Comparison of ENCODE assay signal across 8 mouse cellular contexts in genomic region chr16:10384060-10384497, GRCm38 (mm10). TPM values are rescaled to one million over a fixed set of nuclear protein-coding genes. Genes with fewer than 3 reads are reported as not detected.
DNase-seq lines count a peak whose midpoint lies in the region; ATAC-seq and TF ChIP-seq lines count a peak whose summit lies in the region.

No protein-coding gene starts in this region.

- peaks cover 7% of the 10 kb centered on the region for H3K4me1 ChIP-seq in testis, adult 2 months (ENCODE audit: control insufficient read depth, insufficient read depth, low read length)
- peaks cover 4% of the 10 kb centered on the region for H3K4me1 ChIP-seq in limb, embryonic 10.5 days
- no peaks in the 10 kb centered on the region for H3K4me1 ChIP-seq in midbrain, postnatal 0 days (ENCODE audit: insufficient read depth, low read length)

- peak overlapping the region; percentile 93 for H3K4me3 ChIP-seq in testis, adult 2 months (ENCODE audit: control insufficient read depth, low read depth, low read length)
- H3K4me3 ChIP-seq in limb, embryonic 10.5 days: peak overlapping the region; percentile 35
- H3K4me3 ChIP-seq in midbrain, postnatal 0 days (ENCODE audit: low read depth, low read length): no peak overlapping the region

- no peaks in the 10 kb centered on the region for H3K27me3 ChIP-seq in testis, adult 2 months (ENCODE audit: control insufficient read depth, insufficient read depth, low read length)
- H3K27me3 ChIP-seq in limb, embryonic 10.5 days (ENCODE audit: low read depth, poor library complexity, severe bottlenecking): no peaks in the 10 kb centered on the region
- H3K27me3 ChIP-seq in midbrain, postnatal 0 days (ENCODE audit: insufficient read depth, low read length): no peaks in the 10 kb centered on the region

- H3K9me3 ChIP-seq in limb, embryonic 10.5 days (replicated peaks): no peaks in the 10 kb centered on the region
- no peaks in the 10 kb centered on the region for H3K9me3 ChIP-seq in midbrain, postnatal 0 days (ENCODE audit: low read length)

- WGBS in limb, embryonic 10.5 days: 28% methylated on average over 8 of the region's 8 CpGs
- WGBS in midbrain, postnatal 0 days: 40% methylated on average over 8 of the region's 8 CpGs

- H3K36me3 ChIP-seq in testis, adult 2 months (ENCODE audit: control insufficient read depth, insufficient read depth, low read length): no peaks in the 10 kb centered on the region; the same call in 1 of the 2 replicates
- H3K36me3 ChIP-seq in limb, embryonic 10.5 days: no peaks in the 10 kb centered on the region
- no peaks in the 10 kb centered on the region for H3K36me3 ChIP-seq in midbrain, postnatal 0 days (ENCODE audit: insufficient read depth, low read length)

- TF ChIP-seq CTCF in testis, adult 2 months (IDR thresholded peaks at IDR 0.05; ENCODE audit: control insufficient read depth, insufficient read depth, insufficient replicate concordance, low read depth, low read length): no peak
- no peak for TF ChIP-seq CTCF in midbrain, postnatal 0 days (IDR thresholded peaks at IDR 0.05)

- peak; percentile 35; the same call in 1 of the 2 replicates for TF ChIP-seq POLR2A in testis, adult 2 months (IDR thresholded peaks at IDR 0.05; ENCODE audit: control insufficient read depth, low read depth, low read length)

- H3K9ac ChIP-seq in midbrain, postnatal 0 days (replicated peaks; ENCODE audit: low read length, poor library complexity, severe bottlenecking): no peak overlapping the region

- H3K4me2 ChIP-seq in midbrain, postnatal 0 days (ENCODE audit: low read depth, low read length, poor library complexity, severe bottlenecking): no peak overlapping the region

- H3K27ac ChIP-seq in testis, adult 2 months (ENCODE audit: control insufficient read depth, insufficient read depth, low read depth, low read length): peak overlapping the region; percentile 88
- peak overlapping the region; percentile 53; the same call in 1 of the 2 replicates for H3K27ac ChIP-seq in limb, embryonic 10.5 days
- H3K27ac ChIP-seq in midbrain, postnatal 0 days (ENCODE audit: low read depth, low read length): no peak overlapping the region

- no peak for DNase-seq in testis, postnatal 14 days (ENCODE audit: low spot score)
- peak; percentile 36 for DNase-seq in embryo, embryonic 11 days
- no peak for DNase-seq in limb, embryonic 10.5 days (ENCODE audit: low spot score)
- DNase-seq in layer of hippocampus, postnatal 25 days (ENCODE audit: extremely low spot score in 1 of 2, low spot score in 1 of 2): no peak
- no peak for DNase-seq in midbrain, postnatal 0 days (ENCODE audit: low spot score)
- no peak for DNase-seq in layer of hippocampus, adult 11-12 months (ENCODE audit: low spot score)

- peak; percentile 53 for ATAC-seq in monocyte, adult 5-6 weeks (replicated peaks; ENCODE audit: insufficient number of reproducible peaks, low FRiP score, low TSS enrichment, poor library complexity, severe bottlenecking)
- no peak for ATAC-seq in midbrain, postnatal 0 days (ENCODE audit: low FRiP score)

RNA-seq across cellular contexts. Expression of gene Tekt5, which starts 11.2 kb away (rescaled TPM):
- polyA plus RNA-seq in testis, adult 2 months (2012; rRNA removed): 224 and 226 TPM in 2 replicates
- polyA plus RNA-seq in limb, embryonic 10.5 days (2016; fragmentation: Nextera tagmentation; extraction: Ambion mirVana): not detected in 2 replicates
- total RNA-seq in monocyte, adult 5-6 weeks (2017): not detected in 3 replicates
- total RNA-seq in layer of hippocampus, postnatal 25 days (2021): 1 to 10 TPM; 6.6 TPM
- 9.4 and 11.2 TPM in 2 replicates for total RNA-seq in midbrain, postnatal 0 days (2014; rRNA removed)
- 29.3 and 33.7 TPM in 2 replicates for polyA plus RNA-seq in midbrain, postnatal 0 days (2015; fragmentation: Nextera tagmentation; extraction: Ambion mirVana)

RNA-seq across cellular contexts. Expression of gene Nubp1, which starts 27.7 kb away (rescaled TPM):
- polyA plus RNA-seq in testis, adult 2 months (2012; rRNA removed): 19.0 and 20.6 TPM in 2 replicates
- 92.0 and 94.8 TPM in 2 replicates for polyA plus RNA-seq in limb, embryonic 10.5 days (2016; fragmentation: Nextera tagmentation; extraction: Ambion mirVana)
- 49.0 to 60.7 TPM (median 51.0 TPM) in 3 replicates for total RNA-seq in monocyte, adult 5-6 weeks (2017)
- total RNA-seq in layer of hippocampus, postnatal 25 days (2021): 10 to 100 TPM; 16.5 to 17.6 TPM
- total RNA-seq in midbrain, postnatal 0 days (2014; rRNA removed): 33.0 and 37.8 TPM in 2 replicates
- 36.1 and 40.3 TPM in 2 replicates for polyA plus RNA-seq in midbrain, postnatal 0 days (2015; fragmentation: Nextera tagmentation; extraction: Ambion mirVana)
